Mouse (Mus musculus) olfactory bulb, adult 2 months (tissue): ENCODE data around the gene Lonrf2.

Experiments
- CTCF ChIP-seq: fragments of 200-500 bp; IDR thresholded peaks from 2 replicates; pipeline ENCODE4 v1.5.1; 2012; ENCODE audit warnings: low read depth, mild to moderate bottlenecking, low read length, moderate library complexity; ENCODE audit not compliant: insufficient read depth
- POLR2A ChIP-seq: fragments of 200-500 bp; IDR thresholded peaks from 2 replicates; pipeline ENCODE4 v1.6.1; 2012; ENCODE audit warnings: mild to moderate bottlenecking, low read depth, low read length, moderate library complexity; ENCODE audit not compliant: insufficient read depth

- TF ChIP-seq POLR2A (no peak), CTCF (no peak)
These were observed 47.3 kb upstream of the Lonrf2 start for GRCm38 (mm10) chr1:38883766-38884165.
